Mouse (Mus musculus) liver, embryonic 12.5 days (tissue): Measurements from ENCODE around the gene Ckb. TPM values are rescaled to one million over a fixed set of nuclear protein-coding genes. Genes with fewer than 3 reads are reported as not detected.

Experiments
- ATAC-seq: fragments of 200-750 bp; cut with Nextera tagmentation; 2 replicates; pipeline ENCODE4 v1.8.0; 2017; ENCODE audit warnings: moderate number of reproducible peaks, mild to moderate bottlenecking, moderate library complexity
- H3K27ac ChIP-seq: fragments of 300-500 bp; sonication (generic); 2 replicates; pipeline ENCODE4 v1.5.1; 2016; ENCODE audit warnings: mild to moderate bottlenecking
- H3K27me3 ChIP-seq: fragments of 300-500 bp; sonication (generic); replicated peaks from 2 replicates; pipeline ENCODE4 v1.6.1; 2016; ENCODE audit warnings: mild to moderate bottlenecking, moderate library complexity
- H3K36me3 ChIP-seq: fragments of 300-500 bp; sonication (generic); 2 replicates; pipeline ENCODE4 v1.6.1; 2016; ENCODE audit warnings: mild to moderate bottlenecking, moderate library complexity
- H3K4me1 ChIP-seq: fragments of 300-500 bp; sonication (generic); 2 replicates; pipeline ENCODE4 v1.6.1; 2016
- H3K4me2 ChIP-seq: fragments of 300-500 bp; sonication (generic); 2 replicates; pipeline ENCODE4 v1.6.1; 2016; ENCODE audit warnings: mild to moderate bottlenecking, moderate library complexity
- H3K4me3 ChIP-seq: fragments of 300-500 bp; sonication (generic); 2 replicates; pipeline ENCODE4 v1.5.1; 2016; ENCODE audit warnings: mild to moderate bottlenecking, moderate library complexity
- H3K9ac ChIP-seq: fragments of 300-500 bp; sonication (generic); 2 replicates; pipeline ENCODE4 v1.6.1; 2016; ENCODE audit warnings: mild to moderate bottlenecking, moderate library complexity
- H3K9me3 ChIP-seq: fragments of 300-500 bp; sonication (generic); replicated peaks from 2 replicates; pipeline ENCODE4 v1.6.1; 2016; ENCODE audit warnings: mild to moderate bottlenecking, moderate library complexity
- WGBS: fragments of 180-500 bp; shearing (Covaris S2); methylation state at CpG from one replicate; pipeline ENCODE4 v1.1.7; 2016; ENCODE audit not compliant: insufficient replicate concordance; 5-methylcytosine and 5-hydroxymethylcytosine counted together
- polyA plus RNA-seq: library from polyadenylated mRNA; unstranded; fragments of >200 nt; fragmentation: Nextera tagmentation; extraction: Ambion mirVana; gene quantifications from 2 replicates; pipeline ENCODE4 v1.2.1, GENCODE M21; 2016

The Ckb gene
- polyA plus RNA-seq, 1 experiment from 2014 or later: 54.6 TPM

DNA sequence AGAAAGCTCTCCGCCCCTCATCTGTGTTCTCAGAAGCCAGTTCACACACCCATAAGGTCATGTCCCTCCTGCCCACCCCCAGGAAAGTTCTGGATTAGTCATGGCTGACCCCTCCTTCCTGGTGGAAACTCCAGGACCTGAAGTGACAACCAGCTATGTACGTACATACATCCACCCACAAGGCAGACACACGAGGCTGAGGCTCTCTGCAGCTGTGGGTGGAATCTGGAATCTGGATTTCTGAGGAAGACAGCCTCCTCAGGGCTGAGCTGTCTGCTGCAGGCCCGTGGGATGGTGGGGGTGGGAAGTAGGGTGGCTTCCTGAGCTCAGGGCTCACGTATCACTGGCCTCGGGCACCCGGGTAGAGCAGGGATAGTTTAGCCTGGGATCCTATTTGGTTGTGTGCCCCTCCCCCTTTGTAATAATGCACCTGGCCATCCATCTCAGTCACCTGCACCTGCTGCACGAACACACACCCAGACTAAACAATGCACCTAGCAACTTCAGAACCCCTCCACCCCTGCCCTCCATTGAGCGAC is 28.9 kb upstream of the Ckb start:
- H3K36me3 ChIP-seq: no peaks in the 10 kb centered on the region
- H3K4me1 ChIP-seq: no peaks in the 10 kb centered on the region

GRCm38 (mm10) chr12:111699542-111699941 is 27.4 kb upstream of the Ckb start:
- ATAC-seq: no peak
- H3K9me3 ChIP-seq: no peaks in the 10 kb centered on the region
- no peak overlapping the region for H3K4me3 ChIP-seq
- H3K4me2 ChIP-seq: no peak overlapping the region
- H3K27ac ChIP-seq: no peak overlapping the region
- H3K9ac ChIP-seq: no peak overlapping the region
- 70% methylated on average over 4 of the region's 4 CpGs for WGBS
- 0 out of 2 replicates have a peak, but pooled peaks cover 3% of the 10 kb centered on the region for H3K27me3 ChIP-seq
- peaks cover 8% of the 10 kb centered on the region for H3K4me1 ChIP-seq
- H3K36me3 ChIP-seq: no peaks in the 10 kb centered on the region

More for the DNA sequence above, 28.9 kb upstream of the Ckb start:
- Histone ChIP-seq H3K4me2 (no peak overlapping the region), H3K27ac (no peak overlapping the region), H3K9ac (no peak overlapping the region), H3K9me3 (no peaks in the 10 kb centered on the region), H3K27me3 (0 out of 2 replicates have a peak, but pooled peaks cover 3% of the 10 kb centered on the region), H3K4me3 (no peak overlapping the region)
- ATAC-seq: no peak
- 64% methylated on average over 9 of the region's 9 CpGs for WGBS

- 0 out of 2 replicates have a peak, but pooled peaks cover 3% of the 10 kb centered on the region for H3K27me3 ChIP-seq
- no peak overlapping the region for H3K27ac ChIP-seq
- no peak overlapping the region for H3K9ac ChIP-seq
- WGBS: 68% methylated on average over 6 of the region's 6 CpGs
- H3K4me3 ChIP-seq: no peak overlapping the region
- H3K36me3 ChIP-seq: no peaks in the 10 kb centered on the region
- no peaks in the 10 kb centered on the region for H3K9me3 ChIP-seq
- H3K4me2 ChIP-seq: no peak overlapping the region
- no peak for ATAC-seq
- peaks cover 19% of the 10 kb centered on the region for H3K4me1 ChIP-seq
Observed at GRCm38 (mm10) chr12:111698346-111698913, 26.3 kb upstream of the Ckb start.

- H3K27me3 ChIP-seq: 0 out of 2 replicates have a peak, but pooled peaks cover 3% of the 10 kb centered on the region
- H3K4me3 ChIP-seq: no peak overlapping the region
- no peak overlapping the region for H3K9ac ChIP-seq
- ATAC-seq: no peak
- H3K27ac ChIP-seq: no peak overlapping the region
- H3K4me2 ChIP-seq: no peak overlapping the region
- peaks cover 27% of the 10 kb centered on the region for H3K4me1 ChIP-seq
- 53% methylated on average over 4 of the region's 4 CpGs for WGBS
- no peaks in the 10 kb centered on the region for H3K36me3 ChIP-seq
- no peaks in the 10 kb centered on the region for H3K9me3 ChIP-seq
Observed at GRCm38 (mm10) chr12:111697708-111698107, 25.6 kb upstream of the Ckb start.

DNA sequence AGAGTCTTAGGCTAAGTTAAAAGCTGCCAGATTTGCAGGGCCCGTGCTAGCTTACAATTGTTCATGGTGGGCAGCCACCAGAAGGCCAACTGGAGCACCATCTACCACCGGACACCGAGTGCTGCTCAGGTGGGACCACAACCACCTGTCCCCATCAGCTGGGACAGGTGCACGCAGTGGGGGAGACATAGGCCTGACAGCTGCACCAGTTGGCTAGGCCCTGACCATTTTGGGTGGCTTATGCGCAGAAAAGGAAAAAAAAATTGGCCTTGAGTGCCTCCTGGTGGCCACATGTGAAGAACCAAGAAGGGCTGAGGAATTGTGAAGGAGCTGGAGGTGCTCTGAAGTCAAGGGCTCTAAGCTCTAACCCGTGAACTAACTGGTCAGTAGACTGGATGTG is 24.1 kb upstream of the Ckb start:
- H3K4me2 ChIP-seq: no peak overlapping the region
- peaks cover 39% of the 10 kb centered on the region for H3K4me1 ChIP-seq
- no peak overlapping the region for H3K4me3 ChIP-seq
- no peaks in the 10 kb centered on the region for H3K9me3 ChIP-seq
- 22% methylated on average over 6 of the region's 6 CpGs for WGBS
- no peak overlapping the region for H3K9ac ChIP-seq
- H3K36me3 ChIP-seq: no peaks in the 10 kb centered on the region
- H3K27me3 ChIP-seq: 0 out of 2 replicates have a peak, but pooled peaks cover 3% of the 10 kb centered on the region
- H3K27ac ChIP-seq: no peak overlapping the region
- peak; percentile 5; the same call in 1 of the 2 replicates for ATAC-seq

DNA sequence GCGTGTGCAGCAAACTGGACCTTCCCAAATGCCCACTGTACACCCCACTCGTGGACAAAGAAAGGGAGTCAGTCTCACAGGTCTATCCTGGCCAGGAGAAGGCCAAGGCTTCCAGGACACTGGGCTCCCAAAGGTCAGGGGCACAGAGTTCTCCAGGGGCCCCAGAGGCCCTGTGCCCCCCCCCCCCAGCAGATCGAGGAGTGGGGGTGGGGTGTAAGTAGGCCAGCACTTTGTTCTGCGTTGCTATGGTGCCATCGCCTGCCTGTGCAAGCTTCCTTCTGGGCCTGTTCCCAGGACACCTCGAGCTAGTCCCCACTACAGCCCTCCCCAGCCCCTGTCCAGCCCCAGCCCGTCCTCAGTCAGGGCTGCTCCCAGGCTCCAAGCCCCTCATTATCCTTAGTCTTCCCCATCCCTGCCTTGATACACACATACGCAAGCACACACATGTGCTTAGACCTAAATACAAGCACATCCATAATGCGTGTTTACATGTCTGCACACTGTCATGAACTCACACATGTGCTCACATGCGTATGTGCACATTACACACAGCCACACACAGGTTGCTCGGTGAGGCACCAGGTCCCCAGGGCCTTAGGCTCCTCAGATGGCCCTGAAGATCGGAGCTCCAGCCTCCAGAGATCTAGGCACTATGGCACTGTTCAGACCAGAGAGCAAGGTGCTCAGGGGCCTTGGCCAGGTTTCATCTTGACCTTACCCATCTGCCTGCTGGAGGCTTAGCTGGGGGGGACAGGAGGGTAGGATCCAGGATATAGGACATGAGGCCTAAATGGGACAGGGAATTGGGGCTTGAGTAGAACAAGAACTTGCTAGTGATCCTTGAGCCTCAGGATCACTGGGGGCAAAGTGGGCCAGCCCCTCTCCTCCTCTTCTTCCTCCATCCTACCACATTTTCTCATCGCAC is 23.0 kb upstream of the Ckb start:
- no peak overlapping the region for H3K9ac ChIP-seq
- no peak overlapping the region for H3K27ac ChIP-seq
- no peak overlapping the region for H3K4me2 ChIP-seq

DNA sequence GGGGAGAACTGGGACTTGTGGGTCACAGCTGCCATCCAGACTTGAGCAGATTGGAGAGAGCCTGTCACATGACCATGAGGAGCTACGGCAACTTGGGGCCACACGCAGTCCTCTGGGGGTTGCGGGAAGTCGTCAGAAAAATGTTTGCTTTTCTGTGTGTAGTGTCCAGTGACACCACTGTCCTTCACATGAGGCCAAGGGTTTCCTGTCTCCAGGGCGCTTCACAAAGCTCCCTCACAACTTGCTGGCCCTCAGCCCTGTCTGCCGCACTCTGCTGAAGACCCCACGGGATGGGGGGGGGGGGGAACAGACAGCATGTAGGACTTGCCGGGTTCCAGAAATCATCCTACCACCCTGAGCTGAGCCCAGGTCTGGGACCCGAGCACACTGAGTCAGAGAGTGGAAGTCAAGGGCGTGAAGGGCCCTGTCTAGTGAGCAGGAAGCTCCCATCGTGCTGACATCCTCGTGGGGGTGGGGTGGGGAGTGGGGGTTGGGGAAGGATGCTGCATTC is 22.2 kb upstream of the Ckb start:
- H3K4me2 ChIP-seq: peak overlapping the region; percentile 30
- peak overlapping the region; percentile 49 for H3K27ac ChIP-seq
- H3K4me3 ChIP-seq: no peak overlapping the region
- 0 out of 2 replicates have a peak overlapping the region, but pooled peaks have one; percentile 14 for H3K9ac ChIP-seq
- H3K36me3 ChIP-seq: no peaks in the 10 kb centered on the region
- WGBS: 17% methylated on average over 12 of the region's 12 CpGs
- 0 out of 2 replicates have a peak, but pooled peaks have one; percentile 17 for ATAC-seq
- no peaks in the 10 kb centered on the region for H3K27me3 ChIP-seq
- peaks cover 40% of the 10 kb centered on the region for H3K4me1 ChIP-seq
- no peaks in the 10 kb centered on the region for H3K9me3 ChIP-seq

More for the DNA sequence above, 23.0 kb upstream of the Ckb start:
- H3K27me3 ChIP-seq: no peaks in the 10 kb centered on the region
- no peak for ATAC-seq
- H3K36me3 ChIP-seq: no peaks in the 10 kb centered on the region
- 61% methylated on average over 13 of the region's 13 CpGs for WGBS
- no peaks in the 10 kb centered on the region for H3K9me3 ChIP-seq
- H3K4me1 ChIP-seq: peaks cover 40% of the 10 kb centered on the region
- no peak overlapping the region for H3K4me3 ChIP-seq

DNA sequence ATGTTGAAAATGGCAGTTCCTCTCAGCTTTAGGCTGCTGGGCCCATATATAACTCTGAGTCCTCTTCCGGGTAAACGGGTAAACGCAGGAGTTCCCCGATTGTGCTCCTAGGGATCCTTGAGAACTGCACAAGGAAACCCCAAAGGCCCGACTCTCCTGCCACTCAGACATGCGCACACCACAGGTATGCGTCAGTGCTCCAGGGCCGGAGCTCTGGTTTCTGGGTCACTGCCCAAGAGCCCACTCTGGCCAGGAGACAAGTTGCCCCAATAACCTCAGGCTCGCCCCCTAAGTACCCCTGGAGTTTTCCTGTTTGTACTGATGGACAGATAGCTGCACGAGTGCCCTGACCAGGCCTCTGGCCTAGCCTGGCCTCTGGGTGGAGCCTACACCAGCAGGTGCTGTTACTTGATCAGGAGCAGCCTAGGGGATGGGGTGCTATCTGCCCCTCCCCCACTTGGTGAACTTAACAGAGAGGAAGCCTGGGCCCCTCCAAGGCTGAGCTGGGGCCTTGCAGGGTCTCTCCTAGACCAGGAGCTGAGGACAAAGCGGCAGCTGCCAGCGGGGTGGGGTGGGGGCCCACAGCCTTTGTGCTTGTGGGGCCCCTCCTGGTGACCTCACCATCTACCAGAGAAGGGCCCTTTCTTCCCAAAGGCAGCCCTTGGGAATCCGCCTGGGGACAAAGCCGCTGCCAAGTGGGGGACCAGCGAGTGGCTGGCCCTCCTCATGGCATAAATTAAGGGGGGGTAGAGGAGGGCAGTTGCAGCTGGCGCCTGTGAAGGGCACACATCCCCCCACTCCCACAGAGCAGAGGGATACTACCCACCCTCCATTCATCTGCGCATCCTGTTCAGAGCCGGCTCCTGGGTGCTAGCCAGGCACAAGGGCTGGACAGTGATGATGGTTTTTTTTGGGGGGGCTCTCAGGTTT is 21.5 kb upstream of the Ckb start:
- Histone ChIP-seq H3K36me3 (no peaks in the 10 kb centered on the region), H3K4me1 (peaks cover 40% of the 10 kb centered on the region), H3K4me3 (no peak overlapping the region), H3K9ac (peak overlapping the region; percentile 14; the same call in 1 of the 2 replicates), H3K27ac (peak overlapping the region; percentile 49; the same call in 1 of the 2 replicates), H3K9me3 (no peaks in the 10 kb centered on the region), H3K27me3 (peaks cover 4% of the 10 kb centered on the region; the same call in 1 of the 2 replicates), H3K4me2 (peak overlapping the region; percentile 30)
- WGBS: 46% methylated on average over 18 of the region's 18 CpGs
- peak; percentile 16; the same call in 1 of the 2 replicates for ATAC-seq

DNA sequence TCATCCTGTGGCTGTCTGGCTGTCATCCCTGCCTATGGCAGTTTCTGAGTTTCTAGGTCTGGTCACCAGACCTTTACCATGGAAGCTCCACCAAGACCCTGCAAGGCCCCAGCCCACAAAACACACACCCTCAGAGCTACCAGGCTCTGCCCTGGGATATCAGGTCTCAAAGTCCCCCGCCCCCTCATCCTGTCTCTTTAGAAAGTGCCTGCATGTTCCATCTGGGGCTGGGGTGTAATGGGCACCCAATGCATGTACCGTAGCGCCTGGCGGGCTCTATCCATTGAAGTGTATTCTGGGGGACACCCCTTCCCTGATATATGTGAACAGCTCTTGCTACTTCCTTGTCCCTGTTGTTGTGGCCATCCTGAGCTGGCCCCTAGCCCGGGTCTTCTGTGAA is 20.8 kb upstream of the Ckb start:
- Histone ChIP-seq H3K27me3 (peaks cover 8% of the 10 kb centered on the region; the same call in 1 of the 2 replicates), H3K27ac (no peak overlapping the region), H3K9ac (no peak overlapping the region), H3K4me1 (peaks cover 40% of the 10 kb centered on the region), H3K4me2 (no peak overlapping the region), H3K36me3 (no peaks in the 10 kb centered on the region), H3K4me3 (no peak overlapping the region), H3K9me3 (no peaks in the 10 kb centered on the region)
- no peak for ATAC-seq
- 76% methylated on average over 5 of the region's 5 CpGs for WGBS

GRCm38 (mm10) chr12:111691346-111691872 is 19.3 kb upstream of the Ckb start:
- no peaks in the 10 kb centered on the region for H3K9me3 ChIP-seq
- H3K27me3 ChIP-seq: peaks cover 17% of the 10 kb centered on the region; the same call in 1 of the 2 replicates
- peaks cover 45% of the 10 kb centered on the region for H3K4me1 ChIP-seq
- WGBS: 33% methylated on average over 5 of the region's 5 CpGs
- H3K36me3 ChIP-seq: no peaks in the 10 kb centered on the region
- H3K27ac ChIP-seq: peak overlapping the region; percentile 8; the same call in 1 of the 2 replicates
- H3K4me3 ChIP-seq: no peak overlapping the region
- ATAC-seq: no peak
- H3K9ac ChIP-seq: no peak overlapping the region
- H3K4me2 ChIP-seq: no peak overlapping the region

DNA sequence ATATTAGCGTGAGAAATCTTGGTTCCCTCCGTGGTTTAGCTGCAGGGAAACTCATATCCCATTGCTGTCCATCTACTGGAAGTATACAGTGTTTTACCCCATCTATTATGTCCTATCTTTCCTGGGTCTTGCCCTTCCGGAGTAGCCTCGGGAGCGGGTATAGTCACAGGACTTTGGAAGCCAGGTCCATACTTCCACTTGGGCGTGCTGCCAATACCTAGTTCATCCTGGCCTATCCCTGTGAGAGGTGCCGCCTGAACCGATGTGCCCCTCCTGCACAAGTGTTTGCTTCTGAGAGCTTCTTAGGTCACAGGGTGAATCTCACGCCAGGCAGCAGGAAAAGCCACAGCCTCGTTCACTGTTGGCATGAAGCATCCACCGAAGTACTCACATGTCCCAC is 17.3 kb upstream of the Ckb start:
- no peak for ATAC-seq
- Histone ChIP-seq H3K27me3 (peaks cover 17% of the 10 kb centered on the region; the same call in 1 of the 2 replicates), H3K4me1 (peaks cover 36% of the 10 kb centered on the region), H3K27ac (no peak overlapping the region), H3K4me2 (no peak overlapping the region), H3K9ac (no peak overlapping the region), H3K9me3 (no peaks in the 10 kb centered on the region), H3K4me3 (no peak overlapping the region), H3K36me3 (peaks cover under 1% of the 10 kb centered on the region; the same call in 1 of the 2 replicates)
- 79% methylated on average over 11 of the region's 11 CpGs for WGBS
